Mouse (Mus musculus): ENCODE measurements around the gene Rpl13. TPM values are rescaled to one million over a fixed set of nuclear protein-coding genes. Genes with fewer than 3 reads are reported as not detected.

The Rpl13 gene
- 1,419 and 1,432 TPM in 2 replicates for polyA plus RNA-seq (2016; fragmentation: Nextera tagmentation; extraction: Ambion mirVana)

- WGBS, result 2% methylated on average over 56 of the region's 56 CpGs
Observed at GRCm38 (mm10) chr8:123101735-123102685, at the start of gene Rpl13. Gene Rpl13 (plus strand): TSS chr8:123102350.

GRCm38 (mm10) chr8:123062721-123063120, 39.4 kb upstream of the Rpl13 start, which contains the start of gene Spg7:
Gene Spg7 (plus strand): TSS chr8:123062942.
- no peaks in the 10 kb centered on the region for H3K9me3 ChIP-seq
- H3K4me3 ChIP-seq, result no peak within 1 kb of the TSS
- WGBS, result 75% methylated on average over 7 of the region's 7 CpGs
- H3K4me1 ChIP-seq, result peaks cover 24% of the 10 kb centered on the region
- no peak within 1 kb of the TSS for H3K27ac ChIP-seq (replicated peaks)
- no peak for DNase-seq (ENCODE audit: low spot score)
- H3K27me3 ChIP-seq (replicated peaks; ENCODE audit: low read depth, poor library complexity, severe bottlenecking), result no peaks in the 10 kb centered on the region
- H3K36me3 ChIP-seq (replicated peaks), result peaks cover 13% of the 10 kb centered on the region

More at GRCm38 (mm10) chr8:123101735-123102685, at the start of gene Rpl13:
- peak; percentile 98 for DNase-seq (ENCODE audit: low spot score)
- H3K36me3 ChIP-seq (replicated peaks), result peaks cover 57% of the 10 kb centered on the region
- H3K4me3 ChIP-seq, result peak within 1 kb of the TSS; percentile 96
- H3K27me3 ChIP-seq (replicated peaks; ENCODE audit: low read depth, poor library complexity, severe bottlenecking), result no peaks in the 10 kb centered on the region
- H3K4me1 ChIP-seq, result peaks cover 22% of the 10 kb centered on the region
- H3K9me3 ChIP-seq, result no peaks in the 10 kb centered on the region
- H3K27ac ChIP-seq (replicated peaks), result peak within 1 kb of the TSS; percentile 100

GRCm38 (mm10) chr8:123064072-123064471, 38.1 kb upstream of the Rpl13 start:
- H3K27ac ChIP-seq (replicated peaks), result peak overlapping the region; percentile 98; the same call in 1 of the 2 replicates
- peaks cover 22% of the 10 kb centered on the region for H3K36me3 ChIP-seq (replicated peaks)
- peaks cover 24% of the 10 kb centered on the region for H3K4me1 ChIP-seq
- no peaks in the 10 kb centered on the region for H3K9me3 ChIP-seq
- DNase-seq (ENCODE audit: low spot score), result no peak
- WGBS, result 87% methylated on average over 4 of the region's 4 CpGs
- H3K4me3 ChIP-seq, result peak overlapping the region; percentile 87
- H3K27me3 ChIP-seq (replicated peaks; ENCODE audit: low read depth, poor library complexity, severe bottlenecking), result no peaks in the 10 kb centered on the region

- DNase-seq (ENCODE audit: low spot score), result peak; percentile 50
- H3K4me1 ChIP-seq, result peaks cover 24% of the 10 kb centered on the region
- WGBS, result 4% methylated on average over 14 of the region's 14 CpGs
- H3K36me3 ChIP-seq (replicated peaks), result peaks cover 26% of the 10 kb centered on the region
- H3K9me3 ChIP-seq, result no peaks in the 10 kb centered on the region
- H3K27ac ChIP-seq (replicated peaks), result peak overlapping the region; percentile 98
- no peaks in the 10 kb centered on the region for H3K27me3 ChIP-seq (replicated peaks; ENCODE audit: low read depth, poor library complexity, severe bottlenecking)
- peak overlapping the region; percentile 87 for H3K4me3 ChIP-seq
Observed at GRCm38 (mm10) chr8:123064809-123065213, 37.3 kb upstream of the Rpl13 start.

GRCm38 (mm10) chr8:123065214-123066100, 36.7 kb upstream of the Rpl13 start:
- WGBS, result under 1% methylated on average over 84 of the region's 84 CpGs
- H3K27me3 ChIP-seq (replicated peaks; ENCODE audit: low read depth, poor library complexity, severe bottlenecking), result no peaks in the 10 kb centered on the region
- H3K9me3 ChIP-seq, result no peaks in the 10 kb centered on the region

GRCm38 (mm10) chr8:123066101-123066683, 36.0 kb upstream of the Rpl13 start:
- 41% methylated on average over 7 of the region's 7 CpGs for WGBS
- no peaks in the 10 kb centered on the region for H3K27me3 ChIP-seq (replicated peaks; ENCODE audit: low read depth, poor library complexity, severe bottlenecking)
- H3K4me3 ChIP-seq, result peak overlapping the region; percentile 87
- peak overlapping the region; percentile 98 for H3K27ac ChIP-seq (replicated peaks)
- H3K4me1 ChIP-seq, result peaks cover 24% of the 10 kb centered on the region
- H3K9me3 ChIP-seq, result no peaks in the 10 kb centered on the region
- H3K36me3 ChIP-seq (replicated peaks), result peaks cover 37% of the 10 kb centered on the region
- DNase-seq (ENCODE audit: low spot score), result no peak

More at GRCm38 (mm10) chr8:123065214-123066100, 36.7 kb upstream of the Rpl13 start:
- DNase-seq (ENCODE audit: low spot score), result peak; percentile 97
- Histone ChIP-seq H3K4me3 (peak overlapping the region; percentile 87), H3K4me1 (peaks cover 24% of the 10 kb centered on the region), H3K36me3 (replicated peaks) (peaks cover 32% of the 10 kb centered on the region), H3K27ac (replicated peaks) (peak overlapping the region; percentile 98)

GRCm38 (mm10) chr8:123071176-123071575, 31.0 kb upstream of the Rpl13 start:
- Histone ChIP-seq H3K27me3 (replicated peaks; ENCODE audit: low read depth, poor library complexity, severe bottlenecking) (no peaks in the 10 kb centered on the region), H3K4me1 (peaks cover 13% of the 10 kb centered on the region), H3K36me3 (replicated peaks) (peaks cover 87% of the 10 kb centered on the region), H3K9me3 (no peaks in the 10 kb centered on the region), H3K27ac (replicated peaks) (no peak overlapping the region), H3K4me3 (no peak overlapping the region)
- no peak for DNase-seq (ENCODE audit: low spot score)
- 92% methylated on average over 4 of the region's 4 CpGs for WGBS

GRCm38 (mm10) chr8:123077213-123077612, 24.9 kb upstream of the Rpl13 start:
- 91% methylated on average over 6 of the region's 6 CpGs for WGBS
- H3K27me3 ChIP-seq (replicated peaks; ENCODE audit: low read depth, poor library complexity, severe bottlenecking), result no peaks in the 10 kb centered on the region
- H3K27ac ChIP-seq (replicated peaks), result no peak overlapping the region
- H3K4me3 ChIP-seq, result no peak overlapping the region
- DNase-seq (ENCODE audit: low spot score), result no peak
- no peaks in the 10 kb centered on the region for H3K9me3 ChIP-seq
- peaks cover 100% of the 10 kb centered on the region for H3K36me3 ChIP-seq (replicated peaks)
- no peaks in the 10 kb centered on the region for H3K4me1 ChIP-seq

- 82% methylated on average over 6 of the region's 6 CpGs for WGBS
- Histone ChIP-seq H3K36me3 (replicated peaks) (peaks cover 100% of the 10 kb centered on the region), H3K27me3 (replicated peaks; ENCODE audit: low read depth, poor library complexity, severe bottlenecking) (no peaks in the 10 kb centered on the region), H3K4me3 (no peak overlapping the region), H3K27ac (replicated peaks) (no peak overlapping the region), H3K4me1 (no peaks in the 10 kb centered on the region), H3K9me3 (no peaks in the 10 kb centered on the region)
- no peak for DNase-seq (ENCODE audit: low spot score)
Observed at GRCm38 (mm10) chr8:123082993-123083392, 19.2 kb upstream of the Rpl13 start.

GRCm38 (mm10) chr8:123083610-123084009, 18.5 kb upstream of the Rpl13 start:
- DNase-seq (ENCODE audit: low spot score), result no peak
- H3K4me3 ChIP-seq, result no peak overlapping the region
- 91% methylated on average over 12 of the region's 12 CpGs for WGBS
- H3K36me3 ChIP-seq (replicated peaks), result peaks cover 100% of the 10 kb centered on the region
- no peak overlapping the region for H3K27ac ChIP-seq (replicated peaks)
- H3K27me3 ChIP-seq (replicated peaks; ENCODE audit: low read depth, poor library complexity, severe bottlenecking), result no peaks in the 10 kb centered on the region
- no peaks in the 10 kb centered on the region for H3K9me3 ChIP-seq
- no peaks in the 10 kb centered on the region for H3K4me1 ChIP-seq

GRCm38 (mm10) chr8:123087289-123087688, 14.9 kb upstream of the Rpl13 start:
- no peaks in the 10 kb centered on the region for H3K9me3 ChIP-seq
- no peaks in the 10 kb centered on the region for H3K4me1 ChIP-seq
- H3K27ac ChIP-seq (replicated peaks), result no peak overlapping the region
- no peak overlapping the region for H3K4me3 ChIP-seq
- peaks cover 100% of the 10 kb centered on the region for H3K36me3 ChIP-seq (replicated peaks)
- H3K27me3 ChIP-seq (replicated peaks; ENCODE audit: low read depth, poor library complexity, severe bottlenecking), result no peaks in the 10 kb centered on the region
- WGBS, result 89% methylated on average over 9 of the region's 9 CpGs
- no peak for DNase-seq (ENCODE audit: low spot score)

- Histone ChIP-seq H3K4me1 (peaks cover 9% of the 10 kb centered on the region), H3K27me3 (replicated peaks; ENCODE audit: low read depth, poor library complexity, severe bottlenecking) (no peaks in the 10 kb centered on the region), H3K9me3 (no peaks in the 10 kb centered on the region), H3K27ac (replicated peaks) (no peak overlapping the region), H3K36me3 (replicated peaks) (peaks cover 60% of the 10 kb centered on the region), H3K4me3 (no peak overlapping the region)
- no peak for DNase-seq (ENCODE audit: low spot score)
- 90% methylated on average over 11 of the region's 11 CpGs for WGBS
Observed at GRCm38 (mm10) chr8:123097216-123097615, 4.9 kb upstream of the Rpl13 start.
